Comparison of ENCODE assay signal across 8 mouse cellular contexts in genomic region chr3:126668123-126668522, GRCm38 (mm10).
DNase-seq lines count a peak whose midpoint lies in the region; ATAC-seq lines count a peak whose summit lies in the region.

No protein-coding gene starts in this region.

- no peak overlapping the region for H3K4me3 ChIP-seq in intestine, embryonic 16.5 days (ENCODE audit: low read length)

- DNase-seq in heart, adult 18-20 months = peak; percentile 42 to 61
- no peak for DNase-seq in heart, adult 8-10 months (ENCODE audit: low spot score)
- DNase-seq in urinary bladder, postnatal 14 days (ENCODE audit: low spot score) = peak; percentile 53
- no peak for DNase-seq in urinary bladder, postnatal 25 days (ENCODE audit: low spot score)
- DNase-seq in layer of hippocampus, adult 8-10 months (ENCODE audit: low spot score in 2 of 2) = no peak
- no peak for DNase-seq in thymus, adult 18-20 months
- no peak for DNase-seq in thymus, postnatal 4 days

- 45% methylated on average over 3 of the region's 3 CpGs for WGBS in intestine, embryonic 16.5 days

- H3K27me3 ChIP-seq in intestine, embryonic 16.5 days (replicated peaks; ENCODE audit: control insufficient read depth, insufficient read depth, low read length) = no peaks in the 10 kb centered on the region

- H3K36me3 ChIP-seq in intestine, embryonic 16.5 days (ENCODE audit: control insufficient read depth, insufficient read depth, low read length) = no peaks in the 10 kb centered on the region

- H3K9ac ChIP-seq in intestine, embryonic 16.5 days (ENCODE audit: low read depth, low read length) = no peak overlapping the region

- no peaks in the 10 kb centered on the region for H3K9me3 ChIP-seq in intestine, embryonic 16.5 days (ENCODE audit: control insufficient read depth, low read length)

- peaks cover 12% of the 10 kb centered on the region for H3K4me1 ChIP-seq in intestine, embryonic 16.5 days (ENCODE audit: control insufficient read depth, insufficient read depth, low read length)

- ATAC-seq in intestine, embryonic 16.5 days = peak; percentile 45

- H3K4me2 ChIP-seq in intestine, embryonic 16.5 days (ENCODE audit: low read depth, low read length) = no peak overlapping the region

- peak overlapping the region; percentile 34; the same call in 1 of the 2 replicates for H3K27ac ChIP-seq in intestine, embryonic 16.5 days (ENCODE audit: low read length)

Comparison
In these comparisons a context has a peak if more than half of its experiments do, and no peak if none do; other contexts are left out.
1. DNase-seq: peak in heart, adult 18-20 months (2 of 2) and urinary bladder, postnatal 14 days (single experiment); none in heart, adult 8-10 months (single experiment), urinary bladder, postnatal 25 days (single experiment), layer of hippocampus, adult 8-10 months (0 of 2), thymus, adult 18-20 months (0 of 2) and thymus, postnatal 4 days (single experiment).